Mouse (Mus musculus): ENCODE data around the gene Gtf2i.

The Gtf2i gene

DNA sequence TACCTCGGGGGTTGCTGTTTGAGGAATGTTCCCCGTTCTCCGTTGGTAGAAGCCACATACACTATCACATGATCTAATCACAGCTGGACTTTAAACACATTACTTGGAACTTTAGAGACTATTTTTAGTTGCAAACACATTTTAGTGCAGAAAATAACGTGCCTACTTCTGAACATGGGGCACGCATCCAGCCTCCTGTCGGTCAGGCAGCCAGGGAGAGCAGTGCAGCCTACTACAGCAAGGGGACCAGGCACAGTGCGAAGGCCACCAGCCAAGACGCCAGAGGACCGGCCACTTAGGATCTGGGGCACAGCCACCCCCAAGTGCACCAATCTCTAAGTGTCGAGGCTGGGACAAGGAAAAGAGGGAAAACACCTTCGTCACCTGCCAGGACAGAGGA, 39.5 kb downstream of the Gtf2i start:
- peak; percentile 44 for DNase-seq

DNA sequence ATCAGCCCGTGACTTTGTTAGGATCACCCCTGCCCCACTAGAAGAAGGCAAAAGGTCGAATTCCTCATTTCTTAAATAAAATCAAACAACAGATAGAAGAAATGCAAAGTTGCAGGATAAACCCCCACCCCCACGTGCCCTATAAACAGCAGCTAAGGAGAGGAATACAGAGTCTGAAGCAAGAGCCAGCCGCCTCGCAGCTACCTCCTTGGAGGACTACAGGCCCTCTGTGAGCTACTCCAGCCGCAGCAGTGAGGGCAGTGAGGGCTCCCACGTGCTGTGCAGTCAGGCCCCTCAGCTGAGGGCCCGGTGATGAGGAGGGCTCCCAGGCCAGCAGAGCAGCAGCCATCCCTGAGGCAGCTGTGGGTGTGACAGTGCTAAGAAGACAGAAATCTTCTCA, 40.8 kb downstream of the Gtf2i start:
- no peak for DNase-seq

DNA sequence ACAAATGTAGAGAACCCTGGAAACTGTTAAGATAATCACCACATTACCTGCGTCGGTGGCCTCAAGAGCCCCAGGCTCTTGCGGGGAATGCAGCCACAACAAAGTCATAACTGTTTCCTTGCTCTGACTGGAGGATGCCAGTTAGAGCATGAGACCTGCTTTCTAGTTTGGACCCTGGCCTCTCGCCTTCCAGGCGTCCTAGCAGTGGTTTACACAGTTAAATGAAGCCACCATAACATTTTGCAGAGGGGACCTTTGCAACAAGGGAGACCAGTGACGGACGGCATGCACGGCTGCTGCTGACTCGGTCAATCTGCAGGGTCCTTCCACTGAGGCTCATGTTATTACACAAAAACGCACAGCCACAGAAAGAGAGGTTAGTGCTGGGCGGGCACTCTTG, 41.8 kb downstream of the Gtf2i start:
- no peak for DNase-seq

DNA sequence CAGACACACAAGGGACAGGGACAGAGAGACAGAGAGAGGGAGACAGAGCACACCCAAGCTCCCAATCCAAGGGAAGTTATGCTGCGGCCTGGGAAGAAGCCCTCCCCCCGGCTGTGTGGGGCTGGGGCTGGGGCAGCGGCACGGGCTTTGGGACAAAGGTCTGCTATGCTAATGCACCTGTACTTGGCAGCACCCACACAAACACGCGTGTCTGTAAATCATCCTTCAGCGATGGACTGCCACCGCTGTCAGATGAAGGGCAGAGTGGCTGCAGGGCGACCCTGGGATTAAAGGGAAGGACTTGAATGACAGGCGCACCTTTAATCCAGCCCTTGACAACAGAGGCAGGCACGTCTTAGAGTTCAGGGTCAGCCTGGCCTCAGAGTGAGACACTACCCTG, 43.1 kb downstream of the Gtf2i start:
- DNase-seq, result no peak

DNA sequence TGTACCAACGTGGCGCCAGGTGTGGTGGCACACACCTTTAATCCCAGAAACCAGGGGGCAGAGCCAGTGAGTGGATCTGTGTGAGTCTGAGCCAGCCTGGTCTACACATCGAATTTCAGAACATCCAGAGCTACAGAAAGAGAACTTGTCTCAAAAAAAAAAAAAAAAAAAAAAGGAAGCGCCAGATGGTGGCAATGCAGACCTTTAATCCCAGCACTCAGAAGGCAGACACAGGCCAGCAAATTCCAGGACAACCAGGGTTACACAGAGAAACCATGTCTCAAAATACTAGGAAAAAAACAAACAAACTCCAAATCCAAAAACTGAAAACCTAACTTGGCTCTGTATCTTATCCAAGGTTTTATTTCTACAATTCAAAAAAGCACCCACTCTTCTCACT, 44.0 kb downstream of the Gtf2i start:
- no peak for DNase-seq

DNA sequence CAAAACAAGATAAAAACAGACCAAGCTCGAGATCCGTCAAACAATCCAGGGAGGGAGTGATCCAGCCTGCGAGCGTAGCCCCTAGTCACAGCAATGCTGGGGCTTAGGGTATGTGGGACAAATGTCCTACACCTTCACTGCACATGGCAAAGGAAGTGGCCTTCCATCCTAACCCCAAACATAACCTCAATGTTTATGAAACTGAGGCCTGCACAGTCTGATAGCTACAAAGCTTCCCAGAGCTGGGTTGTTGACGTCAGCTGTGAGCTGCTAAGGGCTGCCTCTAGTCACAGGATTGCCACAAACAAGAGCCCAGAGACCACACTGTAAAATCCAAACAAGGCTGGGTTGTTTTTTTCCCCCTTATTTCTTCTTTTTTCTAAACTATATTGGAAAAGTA, 44.8 kb downstream of the Gtf2i start:
- DNase-seq, result no peak

DNA sequence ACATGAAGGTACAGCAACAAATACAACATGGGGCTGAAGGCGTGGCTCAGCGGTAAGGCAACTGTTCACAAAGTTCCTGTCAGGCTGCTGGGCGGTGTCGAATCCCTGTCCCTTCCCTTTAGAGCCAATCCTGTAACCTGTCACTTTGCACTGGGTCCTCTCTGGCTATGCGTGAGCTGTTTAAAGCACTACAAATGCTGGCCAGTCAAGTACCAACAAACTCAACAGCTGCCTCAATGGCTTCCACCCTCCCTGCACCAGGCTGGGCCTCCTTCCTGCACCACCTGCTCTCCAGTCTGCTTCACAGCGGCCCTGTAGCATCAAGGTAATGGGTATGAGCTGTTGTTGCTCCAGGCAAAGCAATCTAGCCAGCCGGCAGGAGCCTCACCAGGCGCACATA, 45.8 kb downstream of the Gtf2i start:
- no peak for DNase-seq

DNA sequence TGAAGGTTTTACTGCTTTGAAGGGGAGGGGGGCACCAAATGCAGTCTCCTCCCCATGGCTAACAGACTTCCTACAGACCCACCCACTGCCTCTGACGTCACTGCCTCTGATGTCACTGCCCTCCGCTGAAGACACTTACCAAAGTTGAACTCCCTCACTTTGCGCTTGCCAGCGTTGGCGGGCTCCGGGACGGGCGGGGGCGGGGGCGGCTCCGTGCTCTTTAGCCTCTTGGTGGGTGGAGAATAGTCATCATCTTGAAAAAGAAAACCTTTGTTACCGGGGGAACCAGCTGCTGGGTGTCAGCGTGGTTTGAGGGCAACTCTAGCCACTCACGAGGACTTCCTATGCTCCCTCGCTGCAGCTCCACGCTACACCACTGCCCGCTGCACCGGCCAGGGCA, 48.2 kb downstream of the Gtf2i start:
- no peak for DNase-seq

DNA sequence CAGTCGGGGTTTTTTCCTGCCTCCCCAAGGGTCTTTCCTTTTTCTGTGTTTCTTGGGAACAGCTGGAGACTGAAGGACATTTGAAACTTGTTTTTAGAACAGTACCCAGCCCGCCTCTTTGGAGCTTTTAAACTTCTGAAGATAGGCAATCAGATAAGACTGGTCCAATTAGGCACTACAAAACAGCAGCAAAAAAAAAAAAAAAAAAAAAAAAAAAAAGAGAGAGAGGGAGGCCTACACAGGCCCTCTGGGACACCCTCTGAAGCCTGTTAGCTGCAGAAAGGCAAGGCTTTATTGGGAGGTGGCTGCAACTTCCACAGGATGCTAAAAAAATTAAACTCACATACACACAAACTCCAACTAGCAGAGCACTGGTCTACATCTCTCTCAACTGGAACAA, 48.7 kb downstream of the Gtf2i start:
- DNase-seq, result no peak

DNA sequence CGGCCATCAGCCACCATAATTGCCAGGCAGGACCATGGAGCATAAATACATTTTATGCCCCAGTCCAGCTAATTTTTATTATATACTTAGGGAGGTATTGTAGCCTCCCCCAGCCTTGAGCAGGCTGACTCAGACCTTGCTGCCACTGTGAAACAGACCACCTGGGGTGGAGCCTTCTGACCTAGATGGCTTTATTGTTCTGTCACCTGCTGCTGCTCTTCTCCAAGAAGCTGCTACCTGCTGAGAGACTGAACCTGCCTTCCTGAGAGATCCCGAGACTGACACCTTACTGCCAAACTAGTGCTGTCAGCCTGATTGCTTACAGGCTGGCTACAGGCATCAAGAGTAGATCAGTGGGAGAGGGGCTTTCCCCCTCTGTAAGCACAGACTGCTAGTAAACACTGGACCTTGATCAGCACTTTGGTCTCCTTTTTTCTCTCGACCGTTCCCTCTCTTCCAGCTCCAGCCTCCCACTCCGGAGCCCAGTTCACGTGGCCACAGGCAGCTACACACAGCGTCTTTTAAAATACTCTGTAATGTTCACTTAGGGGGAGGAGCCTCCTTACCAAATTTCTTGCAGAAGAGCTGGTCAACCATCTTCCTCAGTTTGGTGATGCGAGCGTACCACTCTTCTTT, 54.4 kb downstream of the Gtf2i start:
- no peak for DNase-seq

DNA sequence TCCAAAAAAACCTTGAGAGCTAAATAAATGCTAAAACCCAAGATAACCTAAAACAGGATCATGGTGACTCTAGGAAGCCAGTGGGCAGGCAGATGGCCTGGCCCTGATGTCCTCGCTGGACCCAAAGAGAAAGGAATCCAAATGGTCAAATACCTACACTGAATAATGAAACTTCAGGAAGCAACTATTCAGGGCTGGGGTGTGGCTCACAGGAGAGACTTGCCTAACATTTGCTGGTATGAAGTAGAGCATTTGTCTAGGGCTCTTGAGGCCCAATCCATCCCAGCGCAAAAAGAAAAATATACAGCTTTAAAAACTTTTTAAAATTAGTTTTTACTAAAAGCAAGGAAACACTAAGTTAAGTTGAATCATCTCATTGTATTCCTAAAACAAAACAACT, 55.6 kb downstream of the Gtf2i start:
- no peak for DNase-seq

DNA sequence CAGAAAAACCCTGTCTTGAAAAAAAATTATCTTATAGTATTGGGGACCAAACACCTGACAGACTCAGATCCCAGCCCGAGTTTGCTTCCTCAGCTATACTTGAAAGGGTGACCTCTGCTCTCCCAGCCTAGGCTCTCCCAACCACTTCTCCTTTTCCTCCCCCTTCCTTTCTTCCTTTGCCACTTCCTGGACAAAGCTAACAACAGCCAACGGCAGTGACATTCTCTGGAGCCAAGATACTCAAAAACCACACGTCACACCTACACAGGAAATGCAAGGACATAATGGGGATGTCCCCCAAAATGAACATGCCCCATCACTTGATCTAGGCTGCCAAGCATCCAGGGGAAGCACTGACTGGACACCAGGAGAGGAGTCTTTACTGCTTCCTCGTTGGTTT, 56.2 kb downstream of the Gtf2i start:
- no peak for DNase-seq

DNA sequence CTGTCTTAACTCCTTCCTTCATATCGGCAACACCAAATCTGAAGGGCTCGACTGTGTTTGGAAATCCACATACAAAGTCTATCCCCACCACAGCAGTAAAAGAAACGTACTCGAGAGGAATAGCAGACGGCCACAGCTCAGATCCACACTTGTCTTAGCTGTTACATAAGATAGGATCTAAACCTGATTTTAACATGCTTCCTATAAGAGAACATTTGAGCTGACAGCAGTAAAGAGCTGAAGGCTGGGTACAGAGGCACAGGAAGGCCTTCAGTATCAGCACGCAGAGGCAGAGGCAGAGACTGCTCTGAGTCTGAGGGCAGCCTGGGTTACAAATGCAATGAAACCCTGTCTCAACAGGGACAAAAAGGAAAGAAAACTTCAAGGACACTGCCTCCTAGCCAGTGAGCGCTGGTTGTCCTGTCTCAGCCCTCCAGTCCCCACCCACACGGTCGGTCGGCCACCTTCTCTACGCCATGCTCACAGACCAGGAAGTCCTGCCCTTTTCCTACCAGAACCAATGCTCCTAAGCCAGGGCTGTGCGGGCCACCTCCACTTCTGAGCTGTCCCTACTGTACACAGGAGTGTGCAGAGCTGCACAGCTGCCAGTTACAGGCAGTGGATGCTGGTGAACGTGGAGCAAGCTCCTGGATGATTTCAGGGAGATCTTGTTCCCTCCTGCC, 57.1 kb downstream of the Gtf2i start:
- DNase-seq, result no peak

DNA sequence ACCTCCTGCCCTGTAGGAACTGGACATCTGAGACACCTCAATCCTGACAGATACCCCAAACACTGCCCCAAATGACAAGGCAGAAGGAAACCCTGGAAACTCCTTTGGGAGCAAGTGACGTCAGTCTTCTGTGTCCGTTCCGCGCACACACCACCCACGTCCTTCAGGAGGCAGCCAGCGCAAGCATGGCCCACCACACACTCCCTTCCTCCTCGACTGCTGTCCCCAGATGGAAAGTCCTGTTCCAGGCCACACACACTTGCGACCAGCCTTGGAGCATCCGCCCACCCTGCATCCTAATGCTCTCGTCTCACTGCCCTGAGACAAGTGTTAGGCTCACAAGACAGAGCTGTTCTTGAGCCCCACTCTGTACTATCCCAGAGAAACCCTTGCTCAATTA, 59.3 kb downstream of the Gtf2i start:
- DNase-seq, result no peak

DNA sequence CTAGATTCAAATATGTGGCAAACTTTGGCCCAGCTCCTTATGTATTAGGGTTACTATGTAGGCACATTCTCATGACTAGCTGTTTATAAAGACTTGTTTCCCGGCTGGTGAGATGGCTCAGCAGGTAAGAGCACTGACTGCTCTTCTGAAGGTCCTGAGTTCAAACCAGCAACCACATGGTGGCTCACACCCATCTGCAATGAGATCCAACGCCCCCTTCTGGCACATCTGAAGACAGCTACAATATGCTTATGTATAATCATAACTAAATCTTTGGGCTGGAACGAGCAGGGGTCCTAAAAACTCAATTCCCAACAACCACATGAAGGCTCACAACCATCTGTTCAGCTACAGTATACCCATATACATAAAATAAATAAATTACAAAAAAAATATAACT, 60.8 kb downstream of the Gtf2i start:
- DNase-seq, result no peak

DNA sequence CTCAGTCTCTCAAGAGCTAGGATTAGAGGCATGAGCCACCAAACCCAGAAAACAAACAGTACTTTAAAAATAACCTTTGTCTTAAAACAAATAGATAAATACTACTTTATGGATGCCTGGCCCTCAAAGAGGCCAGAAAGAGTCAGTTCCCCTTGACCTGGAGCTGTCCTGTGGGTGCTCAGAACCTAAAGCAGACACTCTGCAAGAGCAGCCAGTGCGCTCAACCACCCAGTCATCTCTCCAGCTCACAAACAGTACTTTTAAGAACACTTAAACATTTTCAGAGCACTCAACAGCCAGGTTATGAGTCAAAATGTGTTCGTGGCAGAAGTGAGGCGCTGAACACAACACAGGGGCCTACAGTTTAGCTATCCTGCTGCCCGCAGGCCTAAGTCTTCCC, 63.5 kb downstream of the Gtf2i start:
- DNase-seq, result no peak

DNA sequence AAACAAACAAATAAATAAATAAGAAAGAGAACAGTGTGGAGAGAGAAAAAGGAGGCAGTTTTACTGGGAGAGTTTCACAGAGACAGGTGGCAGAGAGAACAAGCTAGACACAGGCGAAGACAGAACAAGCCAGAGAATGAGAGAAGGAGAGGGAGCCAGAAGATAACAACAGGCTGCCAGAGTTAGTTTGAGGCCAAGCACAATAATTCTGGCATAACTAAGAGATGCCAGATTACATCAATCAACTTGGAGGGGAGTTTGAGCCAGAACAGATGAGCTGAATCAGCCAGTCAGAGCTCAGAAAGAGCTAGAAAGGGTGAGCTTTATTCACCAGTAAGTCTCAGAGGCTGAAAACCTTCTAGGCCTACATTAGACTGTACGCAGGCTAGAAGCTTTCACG, 64.0 kb downstream of the Gtf2i start:
- DNase-seq, result no peak

DNA sequence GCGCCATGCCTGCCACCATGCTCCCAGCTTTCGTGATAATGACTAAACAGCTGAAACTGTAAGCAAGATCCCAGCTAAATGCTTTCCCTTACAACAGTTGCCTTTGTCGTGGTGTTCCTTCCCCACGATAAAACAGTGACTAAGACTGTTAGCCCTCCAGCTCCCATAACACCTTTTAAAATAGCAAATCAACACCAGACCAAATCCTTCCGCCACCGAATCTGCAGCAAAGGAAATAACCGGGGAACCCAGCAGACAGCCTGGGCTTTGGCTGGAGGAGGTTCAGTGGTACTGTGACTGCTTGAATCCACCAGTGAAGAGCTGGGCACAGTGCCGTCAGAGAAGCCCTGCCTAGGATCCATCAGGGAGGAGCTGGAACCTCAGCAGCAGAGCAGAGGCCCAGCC, 65.3 kb downstream of the Gtf2i start:
- no peak for DNase-seq

DNA sequence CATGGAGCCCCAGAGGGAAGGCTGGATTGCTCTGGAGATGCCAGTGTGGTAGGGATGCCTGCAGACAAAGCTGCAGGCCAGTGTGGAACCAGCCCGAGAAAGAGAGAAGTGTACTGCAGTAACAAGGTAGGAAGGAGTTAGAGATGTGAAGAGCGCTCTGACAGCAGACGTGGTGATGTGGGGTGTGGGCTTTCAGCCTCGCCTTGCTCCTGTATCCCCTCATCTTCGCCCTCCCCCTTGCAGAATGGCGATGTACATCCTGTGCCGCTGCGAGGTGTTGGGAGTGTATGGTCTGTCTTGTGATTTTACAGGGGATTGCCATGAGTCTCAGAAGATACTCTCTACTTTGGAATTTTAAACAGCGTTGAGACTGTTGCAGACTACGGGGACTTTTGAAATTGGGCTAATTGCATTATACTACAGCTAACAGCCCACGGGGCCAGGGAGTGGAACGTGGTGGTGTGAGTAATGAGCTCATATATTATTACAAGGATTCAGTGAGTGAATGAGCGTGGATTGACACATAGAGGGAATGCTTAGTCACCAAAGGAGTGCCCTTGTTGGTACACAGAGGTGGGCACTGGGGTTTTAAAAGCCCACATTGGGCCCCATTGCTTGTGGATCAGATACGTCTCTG, 65.8 kb downstream of the Gtf2i start:
- DNase-seq, result no peak

DNA sequence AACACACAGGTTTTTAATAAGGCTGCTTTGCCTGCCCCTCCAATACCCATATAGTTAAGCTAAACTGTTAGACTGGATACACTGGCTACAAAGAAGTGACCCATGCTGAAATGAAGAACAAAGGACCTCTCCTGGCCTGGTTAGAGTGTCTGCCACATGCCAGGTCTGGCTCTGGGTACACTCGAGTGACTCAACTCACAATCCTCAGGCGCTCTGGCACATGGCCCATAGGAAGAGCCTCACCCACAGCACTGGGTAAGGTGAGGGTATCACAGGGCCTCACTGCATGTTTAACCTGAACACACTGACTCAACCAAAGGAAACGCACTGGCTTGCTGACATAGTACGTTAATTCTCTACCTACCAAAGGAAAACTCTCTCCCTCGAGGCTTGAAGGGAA, 68.4 kb downstream of the Gtf2i start:
- no peak for DNase-seq

DNA sequence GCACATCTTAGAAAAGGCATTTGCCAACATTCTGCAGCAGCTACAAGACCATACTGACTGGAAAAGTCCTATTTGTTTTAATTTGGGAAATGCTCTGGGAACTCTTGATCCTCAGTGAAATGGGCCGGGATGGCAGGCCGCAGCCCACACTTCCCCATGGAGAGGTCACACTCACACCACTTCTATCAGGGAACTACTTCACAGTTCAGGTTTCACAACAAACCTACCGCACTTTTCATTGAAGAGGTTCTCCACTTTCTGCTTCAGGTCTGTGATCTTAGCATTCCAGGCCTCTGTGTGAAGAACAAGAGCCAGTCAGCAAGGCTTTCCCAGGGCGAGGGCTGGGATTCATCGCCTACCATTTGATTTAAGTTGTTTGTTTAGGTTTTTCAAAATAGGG, 69.7 kb downstream of the Gtf2i start:
- no peak for DNase-seq

DNA sequence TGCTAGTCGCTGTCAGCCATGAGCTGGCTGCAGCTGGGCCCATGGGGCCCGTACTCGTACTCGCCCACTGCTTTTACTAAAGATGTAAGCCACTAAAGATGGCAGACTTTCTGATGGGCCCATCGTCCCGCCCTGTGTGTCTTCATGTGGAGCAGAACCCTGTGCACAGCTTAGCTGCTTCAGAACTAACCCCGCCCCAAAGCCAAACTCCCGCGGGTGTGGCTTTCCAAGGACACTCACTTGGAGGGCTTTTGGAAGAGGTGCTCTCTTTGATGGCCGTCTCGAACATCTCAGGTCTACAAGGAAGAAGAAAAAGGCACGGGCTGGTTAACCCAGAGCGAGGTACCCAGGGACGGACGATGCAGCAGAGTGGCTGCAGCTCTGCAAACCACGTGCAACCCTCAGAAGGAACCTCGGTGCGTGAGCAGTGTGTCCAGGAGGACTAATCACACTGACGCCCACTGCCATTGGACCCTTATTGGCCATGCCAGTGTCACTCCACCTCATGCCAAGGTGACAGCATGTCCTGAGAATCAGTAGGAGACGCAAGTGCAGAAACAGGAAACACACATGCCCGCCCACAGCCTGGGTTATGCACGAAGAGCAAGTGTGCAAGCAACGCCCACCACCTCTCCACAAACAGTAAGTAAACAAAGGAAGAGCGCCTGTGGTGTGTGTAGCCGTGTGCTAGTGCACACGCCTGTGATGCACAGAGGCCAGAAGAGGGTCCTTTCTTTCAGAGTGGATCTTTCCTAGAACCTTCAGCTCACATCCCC, 70.7 kb downstream of the Gtf2i start:
- no peak for DNase-seq

DNA sequence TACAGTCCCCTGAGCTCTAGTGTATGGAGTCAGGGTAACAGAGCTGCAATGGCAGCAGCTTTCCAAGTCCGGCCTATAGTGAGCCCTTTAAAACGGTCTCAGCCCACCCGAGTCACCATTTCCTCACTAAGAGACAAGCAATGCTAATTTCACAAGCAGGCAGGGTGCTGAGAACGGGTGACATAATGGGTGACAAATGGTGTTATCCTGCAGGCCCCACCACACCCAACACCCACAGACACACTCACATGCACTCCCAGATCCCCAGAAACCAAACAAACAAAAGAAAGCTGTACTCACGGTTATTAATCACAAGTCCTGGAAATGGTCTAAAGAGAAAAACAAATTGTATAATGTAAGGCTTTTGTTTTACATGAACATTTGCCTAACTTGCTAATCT, 72.7 kb downstream of the Gtf2i start:
- no peak for DNase-seq

Measured in right cerebral cortex, postnatal 14 days (tissue).